Mouse (Mus musculus): ENCODE measurements around the gene Fam186b. TPM values are rescaled to one million over a fixed set of nuclear protein-coding genes. Genes with fewer than 3 reads are reported as not detected.
"Not testable (repeated sequence)": the region's sequence is repeated elsewhere in the genome, so short reads cannot be mapped to it uniquely, and the experiment has no call there.

Fam186b gene
- total and polyA plus RNA-seq, 2 experiments: not detected

GRCm38 (mm10) chr15:99254477-99255005 lies 41.1 kb downstream of the Fam186b start:
- Histone ChIP-seq H3K9ac (ENCODE audit: low read depth, low read length) (no peak overlapping the region), H3K36me3 (ENCODE audit: control insufficient read depth, insufficient read depth, low read length) (no peaks in the 10 kb centered on the region), H3K27ac (replicated peaks; ENCODE audit: insufficient read depth, low read depth, low read length) (no peak overlapping the region), H3K4me1 (ENCODE audit: control insufficient read depth, insufficient read depth, low read length) (peaks cover 5% of the 10 kb centered on the region; the same call in 1 of the 2 replicates), H3K27me3 (ENCODE audit: control insufficient read depth, insufficient read depth, low read length) (no peaks in the 10 kb centered on the region), H3K4me3 (ENCODE audit: insufficient read depth, low read depth, low read length) (no peak overlapping the region), H3K79me2 (ENCODE audit: control insufficient read depth, insufficient read depth, low read length) (peaks cover 5% of the 10 kb centered on the region; the same call in 1 of the 2 replicates)
- DNase-seq (ENCODE audit: extremely low read depth, low read depth, low spot score): no peak
- 95% methylated on average over 2 of the region's 2 CpGs for WGBS
- no peak for TF ChIP-seq POLR2A (IDR thresholded peaks at IDR 0.05; ENCODE audit: extremely low read depth, insufficient read depth, low read length)
- no peak for TF ChIP-seq CTCF (IDR thresholded peaks at IDR 0.05; ENCODE audit: low read depth, low read length)

GRCm38 (mm10) chr15:99253772-99254171 lies 41.9 kb downstream of the Fam186b start:
- no peak for TF ChIP-seq CTCF (IDR thresholded peaks at IDR 0.05; ENCODE audit: low read depth, low read length)
- no peak overlapping the region for H3K27ac ChIP-seq (replicated peaks; ENCODE audit: insufficient read depth, low read depth, low read length)
- H3K27me3 ChIP-seq (ENCODE audit: control insufficient read depth, insufficient read depth, low read length): no peaks in the 10 kb centered on the region
- peaks cover 5% of the 10 kb centered on the region; the same call in 1 of the 2 replicates for H3K4me1 ChIP-seq (ENCODE audit: control insufficient read depth, insufficient read depth, low read length)
- no peak for DNase-seq (ENCODE audit: extremely low read depth, low read depth, low spot score)
- WGBS: 96% methylated on average over 6 of the region's 6 CpGs
- H3K36me3 ChIP-seq (ENCODE audit: control insufficient read depth, insufficient read depth, low read length): no peaks in the 10 kb centered on the region
- peaks cover 5% of the 10 kb centered on the region; the same call in 1 of the 2 replicates for H3K79me2 ChIP-seq (ENCODE audit: control insufficient read depth, insufficient read depth, low read length)
- no peak overlapping the region for H3K9ac ChIP-seq (ENCODE audit: low read depth, low read length)
- no peak overlapping the region for H3K4me3 ChIP-seq (ENCODE audit: insufficient read depth, low read depth, low read length)

- H3K27ac ChIP-seq (replicated peaks; ENCODE audit: insufficient read depth, low read depth, low read length): not testable (repeated sequence)
- WGBS: 50% methylated on average over 2 of the region's 2 CpGs
Measured at GRCm38 (mm10) chr15:99253175-99253479, 42.6 kb downstream of the Fam186b start.

GRCm38 (mm10) chr15:99252381-99253174 lies 43.1 kb downstream of the Fam186b start:
- Histone ChIP-seq H3K27me3 (ENCODE audit: control insufficient read depth, insufficient read depth, low read length) (no peaks in the 10 kb centered on the region), H3K4me3 (ENCODE audit: insufficient read depth, low read depth, low read length) (peak overlapping the region; percentile 84), H3K79me2 (ENCODE audit: control insufficient read depth, insufficient read depth, low read length) (peaks cover 5% of the 10 kb centered on the region; the same call in 1 of the 2 replicates), H3K36me3 (ENCODE audit: control insufficient read depth, insufficient read depth, low read length) (peaks cover 3% of the 10 kb centered on the region; the same call in 1 of the 2 replicates), H3K27ac (replicated peaks; ENCODE audit: insufficient read depth, low read depth, low read length) (peak overlapping the region; percentile 96), H3K9ac (ENCODE audit: low read depth, low read length) (peak overlapping the region; percentile 64), H3K4me1 (ENCODE audit: control insufficient read depth, insufficient read depth, low read length) (peaks cover 5% of the 10 kb centered on the region; the same call in 1 of the 2 replicates)
- WGBS: 3% methylated on average over 22 of the region's 22 CpGs
- peak; percentile 9 for DNase-seq (ENCODE audit: extremely low read depth, low read depth, low spot score)
- no peak for TF ChIP-seq CTCF (IDR thresholded peaks at IDR 0.05; ENCODE audit: low read depth, low read length)
- TF ChIP-seq POLR2A (IDR thresholded peaks at IDR 0.05; ENCODE audit: extremely low read depth, insufficient read depth, low read length): no peak

More at GRCm38 (mm10) chr15:99253175-99253479, 42.6 kb downstream of the Fam186b start:
- H3K4me1 ChIP-seq (ENCODE audit: control insufficient read depth, insufficient read depth, low read length); DNase-seq (ENCODE audit: extremely low read depth, low read depth, low spot score); H3K4me3 ChIP-seq (ENCODE audit: insufficient read depth, low read depth, low read length); H3K27me3 ChIP-seq (ENCODE audit: control insufficient read depth, insufficient read depth, low read length); H3K79me2 ChIP-seq (ENCODE audit: control insufficient read depth, insufficient read depth, low read length); H3K36me3 ChIP-seq (ENCODE audit: control insufficient read depth, insufficient read depth, low read length); H3K9ac ChIP-seq (ENCODE audit: low read depth, low read length): not testable (repeated sequence)

DNA sequence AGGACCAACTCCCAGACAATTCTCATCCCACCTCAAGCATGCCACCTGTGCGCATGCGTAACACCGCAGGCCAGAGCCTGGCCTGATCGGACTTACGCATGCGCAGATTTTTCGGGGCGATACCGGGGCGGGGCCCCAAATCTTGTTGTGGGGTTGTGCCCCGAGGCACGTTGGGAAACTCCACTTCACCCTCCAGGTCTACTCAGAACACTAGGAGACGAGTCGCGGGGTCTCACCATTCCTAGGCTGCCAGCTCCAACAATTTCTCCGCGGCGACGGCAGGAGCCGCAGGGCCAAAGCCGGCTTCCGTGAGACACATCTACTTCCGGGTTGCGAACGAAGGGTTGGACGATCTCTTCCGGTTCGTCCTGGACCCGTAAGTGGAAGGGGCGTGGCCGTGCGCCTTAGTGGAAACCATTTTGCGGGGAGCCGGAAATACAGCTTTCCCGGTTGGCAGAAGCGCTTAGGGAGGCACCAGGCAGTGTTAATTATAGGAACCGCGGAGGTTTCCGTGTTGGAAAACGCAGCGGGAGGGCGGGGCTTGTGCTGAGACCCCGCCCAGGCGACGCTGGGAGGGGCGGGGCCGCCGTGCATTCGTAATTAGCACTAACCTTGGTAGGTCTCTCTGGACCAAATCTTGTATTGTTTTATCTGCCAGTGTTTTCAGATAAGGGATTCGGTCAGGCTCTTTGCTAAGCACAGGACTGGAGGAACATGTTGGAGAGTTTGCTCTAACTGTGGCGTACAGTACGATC lies 43.9 kb downstream of the Fam186b start, which contains the start of gene Mcrs1:
Gene Mcrs1 (minus strand): TSS at position 336 of the 755 bp plus-strand sequence.
- TF ChIP-seq POLR2A (IDR thresholded peaks at IDR 0.05; ENCODE audit: extremely low read depth, insufficient read depth, low read length) (0 out of 2 replicates have a peak, but pooled peaks have one; percentile 22), CTCF (IDR thresholded peaks at IDR 0.05; ENCODE audit: low read depth, low read length) (no peak)
- H3K36me3 ChIP-seq (ENCODE audit: control insufficient read depth, insufficient read depth, low read length): peaks cover 3% of the 10 kb centered on the region; the same call in 1 of the 2 replicates
- H3K9ac ChIP-seq (ENCODE audit: low read depth, low read length): peak within 1 kb of the TSS; percentile 84
- DNase-seq (ENCODE audit: extremely low read depth, low read depth, low spot score): peak; percentile 96
- H3K4me1 ChIP-seq (ENCODE audit: control insufficient read depth, insufficient read depth, low read length): peaks cover 5% of the 10 kb centered on the region; the same call in 1 of the 2 replicates
- WGBS: under 1% methylated on average over 52 of the region's 52 CpGs
- peak within 1 kb of the TSS; percentile 84 for H3K4me3 ChIP-seq (ENCODE audit: insufficient read depth, low read depth, low read length)
- no peaks in the 10 kb centered on the region for H3K27me3 ChIP-seq (ENCODE audit: control insufficient read depth, insufficient read depth, low read length)
- peaks cover 5% of the 10 kb centered on the region; the same call in 1 of the 2 replicates for H3K79me2 ChIP-seq (ENCODE audit: control insufficient read depth, insufficient read depth, low read length)
- H3K27ac ChIP-seq (replicated peaks; ENCODE audit: insufficient read depth, low read depth, low read length): peak within 1 kb of the TSS; percentile 96

DNA sequence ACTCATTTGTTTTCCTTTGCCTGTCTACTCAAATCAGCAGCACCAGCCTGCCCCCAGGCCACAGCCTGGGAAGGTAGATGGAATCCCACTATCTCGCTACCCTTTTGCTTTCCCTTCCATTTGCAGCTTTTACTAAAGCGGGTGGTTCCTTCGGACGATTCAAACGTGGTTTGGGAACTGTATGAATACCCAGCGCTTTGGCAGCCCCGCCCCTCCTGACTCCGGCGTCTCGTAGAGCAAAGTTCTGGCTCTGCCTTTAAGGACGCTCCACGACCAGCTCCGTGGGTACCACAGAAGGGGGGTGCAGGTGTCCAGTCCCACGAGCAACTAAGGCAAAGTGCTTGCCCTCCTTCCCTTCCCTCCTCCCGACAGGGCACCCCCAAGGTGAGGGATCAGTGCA lies 44.6 kb downstream of the Fam186b start:
- DNase-seq (ENCODE audit: extremely low read depth, low read depth, low spot score): peak; percentile 5
- H3K36me3 ChIP-seq (ENCODE audit: control insufficient read depth, insufficient read depth, low read length); H3K79me2 ChIP-seq (ENCODE audit: control insufficient read depth, insufficient read depth, low read length); H3K4me1 ChIP-seq (ENCODE audit: control insufficient read depth, insufficient read depth, low read length); H3K27me3 ChIP-seq (ENCODE audit: control insufficient read depth, insufficient read depth, low read length); H3K27ac ChIP-seq (replicated peaks; ENCODE audit: insufficient read depth, low read depth, low read length): not testable (repeated sequence)
- under 1% methylated on average over 15 of the region's 15 CpGs for WGBS
- H3K9ac ChIP-seq (ENCODE audit: low read depth, low read length): peak overlapping the region; percentile 51
- peak overlapping the region; percentile 55 for H3K4me3 ChIP-seq (ENCODE audit: insufficient read depth, low read depth, low read length)
